Mouse (Mus musculus) right cerebral cortex, postnatal 36 days (tissue): ENCODE measurements around the gene Eno2.

ENCODE experiments used
- DNase-seq, 2 experiments: peaks; one replicate each; pipeline ENCODE4 v3.0.0; 2022; ENCODE audit warnings: low spot score in 2 of 2, mixed read lengths in 1 of 2

Gene Eno2

GRCm38 (mm10) chr6:124767536-124767919, 1.9 kb downstream of the Eno2 start:
- DNase-seq = no peak

GRCm38 (mm10) chr6:124765951-124766350, 3.5 kb downstream of the Eno2 start:
- no peak for DNase-seq

GRCm38 (mm10) chr6:124759259-124759658, 10.2 kb downstream of the Eno2 start:
- peak; percentile 68 to 76 for DNase-seq

GRCm38 (mm10) chr6:124758849-124759232, 10.6 kb downstream of the Eno2 start:
- DNase-seq = no peak

- no peak for DNase-seq
These were observed 11.3 kb downstream of the Eno2 start for GRCm38 (mm10) chr6:124757909-124758848.

GRCm38 (mm10) chr6:124757351-124757880, 12.1 kb downstream of the Eno2 start:
- DNase-seq = no peak

GRCm38 (mm10) chr6:124756652-124757350, 12.7 kb downstream of the Eno2 start:
- peak; percentile 68 to 69 for DNase-seq

- no peak for DNase-seq
These were observed 13.5 kb downstream of the Eno2 start, which contains the start of the genes Gm45234 and Atn1 for GRCm38 (mm10) chr6:124755831-124756595. Gene Gm45234 (minus strand): TSS chr6:124756021. Gene Atn1 (minus strand): TSS chr6:124756524.

- no peak for DNase-seq
These were observed 14.2 kb downstream of the Eno2 start for GRCm38 (mm10) chr6:124755306-124755705.

- no peak for DNase-seq
These were observed 15.6 kb downstream of the Eno2 start for GRCm38 (mm10) chr6:124753861-124754260.

GRCm38 (mm10) chr6:124750405-124750804, 19.1 kb downstream of the Eno2 start:
- DNase-seq = no peak

GRCm38 (mm10) chr6:124746654-124747632, 22.5 kb downstream of the Eno2 start:
- no peak for DNase-seq

GRCm38 (mm10) chr6:124746296-124746605, 23.2 kb downstream of the Eno2 start:
- DNase-seq = no peak

GRCm38 (mm10) chr6:124745490-124746295, 23.8 kb downstream of the Eno2 start:
- peak; percentile 91 to 92 for DNase-seq

GRCm38 (mm10) chr6:124744755-124745321, 24.6 kb downstream of the Eno2 start:
- DNase-seq = no peak

GRCm38 (mm10) chr6:124743647-124744046, 25.8 kb downstream of the Eno2 start:
- DNase-seq = no peak

GRCm38 (mm10) chr6:124742839-124743514, 26.5 kb downstream of the Eno2 start:
- no peak for DNase-seq

- no peak for DNase-seq
These were observed 27.6 kb downstream of the Eno2 start for GRCm38 (mm10) chr6:124741842-124742241.
